Mouse (Mus musculus) A20 (cell line): ENCODE measurements at regions not wholly inside any gene's neighbourhood (a gene's known extent, or its start where the extent isn't known, plus 50 kb on each side); places are given as distances from the start of the nearest gene placed in this dataset.

Experiments
- DNase-seq: peaks from one replicate; pipeline ENCODE4 v3.0.0-alpha.2; 2011; ENCODE audit warnings: low read depth, low spot score

- peak; percentile 46 for DNase-seq
These were observed 59.2 kb upstream of the Siah3 start for GRCm38 (mm10) chr14:75396511-75397026.

GRCm38 (mm10) chr14:75399678-75400077 is 56.1 kb upstream of the Siah3 start:
- DNase-seq: no peak

DNA sequence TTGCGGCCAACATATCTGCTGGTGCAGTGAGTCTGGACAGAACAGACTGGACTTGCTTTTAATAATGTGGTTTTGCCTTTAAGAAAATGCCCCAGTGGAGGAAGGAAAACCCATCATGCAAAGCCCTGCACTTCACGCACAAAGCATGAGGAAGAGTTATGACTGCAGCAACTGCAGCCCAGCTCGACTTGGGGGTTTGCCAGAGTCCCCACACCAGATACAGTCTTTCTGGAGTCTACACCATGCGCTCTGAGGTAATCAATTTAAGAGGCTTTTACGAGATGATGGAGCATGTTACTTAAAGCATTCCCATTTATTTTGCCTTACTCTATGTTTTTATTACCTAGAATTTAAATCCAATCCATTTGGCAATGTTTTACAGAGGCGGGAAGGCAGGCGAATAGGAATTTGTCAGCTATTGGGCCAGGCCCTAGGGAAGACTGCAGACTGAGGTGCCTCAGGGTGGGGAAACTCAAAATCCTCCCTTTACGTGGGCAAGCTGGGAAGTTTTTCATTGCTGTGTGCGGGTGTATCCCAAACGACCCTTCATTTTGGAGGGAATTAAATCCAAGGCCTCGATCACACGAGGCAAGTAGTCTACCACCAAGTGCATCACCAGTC is 53.2 kb upstream of the Siah3 start:
- DNase-seq: no peak
